Mouse (Mus musculus): ENCODE data around the gene Tyw1.

The Tyw1 gene

DNA sequence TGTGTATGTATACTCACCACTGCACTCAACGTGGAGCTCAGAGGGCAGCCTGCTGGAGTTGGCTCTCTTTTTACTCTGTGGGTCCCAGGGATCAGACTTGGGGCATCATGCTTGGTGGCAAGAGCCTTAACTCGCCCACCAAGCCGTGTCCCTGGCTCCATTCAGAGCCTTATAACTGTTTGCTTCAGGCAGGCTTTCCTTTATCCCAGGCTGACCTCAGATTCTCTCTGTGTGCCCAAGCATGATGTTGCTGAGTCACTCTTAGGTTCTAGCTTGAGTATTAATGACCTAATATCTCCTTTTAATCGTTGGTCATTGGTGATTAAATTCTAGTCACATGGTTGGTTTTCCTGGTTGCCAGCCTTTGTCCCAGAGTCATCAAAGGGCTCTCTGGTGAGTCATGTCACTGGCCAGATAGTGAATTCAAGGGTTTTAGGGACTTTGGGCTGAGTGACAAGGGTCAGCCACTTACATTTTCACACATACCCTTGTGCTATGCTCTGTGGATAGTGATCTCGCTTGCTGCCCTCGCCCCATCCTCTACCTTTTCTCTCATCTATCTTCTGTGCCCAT lies 9.1 kb downstream of the Tyw1 start:
- DNase-seq (ENCODE audit: low read depth, low spot score): no peak

GRCm38 (mm10) chr5:130266651-130267050 lies 11.2 kb downstream of the Tyw1 start:
- no peak for DNase-seq (ENCODE audit: low read depth, low spot score)

- no peak for DNase-seq (ENCODE audit: low read depth, low spot score)
Observed at GRCm38 (mm10) chr5:130267316-130267715, 11.9 kb downstream of the Tyw1 start.

GRCm38 (mm10) chr5:130268976-130269375 lies 13.6 kb downstream of the Tyw1 start:
- no peak for DNase-seq (ENCODE audit: low read depth, low spot score)

DNA sequence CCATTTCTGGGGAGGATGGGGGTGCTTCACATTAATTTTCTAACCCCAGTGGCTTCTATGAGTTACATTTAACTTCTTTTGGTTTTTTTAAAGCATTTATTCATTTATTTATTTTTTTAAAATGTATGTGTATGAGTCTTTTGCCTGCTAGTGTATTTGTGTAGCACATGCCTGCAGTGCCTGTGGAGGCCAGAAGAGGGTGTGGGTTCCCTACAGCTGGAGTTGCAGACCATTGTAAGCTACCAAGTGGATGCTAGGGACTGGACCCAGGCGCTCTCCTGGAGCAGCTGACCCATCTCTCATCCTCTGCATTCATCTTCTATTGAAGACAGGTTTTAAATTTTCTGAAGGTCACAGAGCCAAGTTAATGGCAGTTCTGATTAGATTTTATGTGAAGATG lies 16.9 kb downstream of the Tyw1 start:
- DNase-seq (ENCODE audit: low read depth, low spot score): no peak

GRCm38 (mm10) chr5:130273046-130273445 lies 17.6 kb downstream of the Tyw1 start:
- no peak for DNase-seq (ENCODE audit: low read depth, low spot score)

GRCm38 (mm10) chr5:130275509-130275908 lies 20.1 kb downstream of the Tyw1 start:
- no peak for DNase-seq (ENCODE audit: low read depth, low spot score)

GRCm38 (mm10) chr5:130278011-130278472 lies 22.6 kb downstream of the Tyw1 start:
- DNase-seq (ENCODE audit: low read depth, low spot score): no peak

- DNase-seq (ENCODE audit: low read depth, low spot score): no peak
Observed at GRCm38 (mm10) chr5:130283079-130283732, 27.8 kb downstream of the Tyw1 start.

- no peak for DNase-seq (ENCODE audit: low read depth, low spot score)
Observed at GRCm38 (mm10) chr5:130288106-130288505, 32.7 kb downstream of the Tyw1 start.

DNA sequence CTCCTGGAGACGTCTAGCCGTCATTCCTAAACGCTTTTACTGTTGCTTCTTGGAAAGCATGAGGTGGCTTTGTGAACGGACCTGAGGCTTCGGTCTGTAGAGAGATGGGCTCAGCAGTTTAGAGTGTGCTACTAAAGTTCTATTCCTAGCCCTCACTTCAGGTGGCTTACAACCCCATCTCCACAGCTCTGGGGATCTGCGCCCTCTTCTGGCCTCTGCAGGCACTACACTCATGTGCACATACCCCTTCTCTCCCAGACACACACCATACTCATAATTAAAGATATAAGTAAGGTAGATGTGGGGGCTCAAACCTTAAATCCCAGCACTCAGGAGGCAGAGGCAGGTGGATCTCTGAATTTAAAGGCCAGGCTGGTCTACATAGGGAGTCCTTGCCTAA lies 34.8 kb downstream of the Tyw1 start:
- DNase-seq (ENCODE audit: low read depth, low spot score): no peak

DNA sequence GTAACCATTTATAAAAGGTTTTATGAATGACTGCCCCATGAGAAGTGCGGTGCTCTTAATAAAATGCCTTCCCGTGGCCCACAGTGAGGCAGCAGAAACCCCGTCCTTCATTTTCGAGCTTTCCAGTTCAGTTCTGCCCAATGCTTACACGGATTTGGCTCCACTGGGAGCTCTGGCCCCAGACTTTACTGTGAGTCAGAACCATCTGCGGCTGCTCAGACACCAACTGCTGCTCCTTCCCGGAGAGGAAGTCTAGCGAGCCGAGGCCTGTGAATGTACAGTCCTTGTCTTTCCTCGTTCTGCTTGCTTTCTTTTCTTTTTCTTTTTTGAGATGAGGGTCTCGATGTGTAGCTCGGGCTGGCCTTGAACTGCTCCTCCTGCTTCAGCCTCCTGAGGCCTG lies 35.4 kb downstream of the Tyw1 start:
- DNase-seq (ENCODE audit: low read depth, low spot score): no peak

GRCm38 (mm10) chr5:130292976-130293375 lies 37.6 kb downstream of the Tyw1 start:
- DNase-seq (ENCODE audit: low read depth, low spot score): no peak

DNA sequence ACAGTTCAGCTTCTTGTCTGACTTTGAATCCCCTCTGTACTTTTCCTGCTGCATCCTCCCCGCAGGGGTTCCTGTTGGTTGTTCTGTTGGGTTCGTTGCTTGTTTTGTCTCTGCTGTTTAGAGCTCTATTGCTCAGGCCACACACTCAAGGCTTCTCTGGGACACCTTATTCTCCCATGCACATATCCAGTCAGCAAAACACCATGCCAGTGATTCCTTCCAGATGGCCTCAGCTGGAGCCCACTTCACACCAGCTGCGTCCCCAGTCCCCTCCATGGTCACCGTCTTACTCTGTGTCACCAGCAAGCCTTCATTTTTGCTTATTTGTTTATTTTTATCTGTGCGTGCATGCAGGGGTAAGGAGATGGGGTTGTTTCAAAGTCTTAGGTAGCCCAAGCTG lies 38.5 kb downstream of the Tyw1 start:
- no peak for DNase-seq (ENCODE audit: low read depth, low spot score)

- no peak for DNase-seq (ENCODE audit: low read depth, low spot score)
Observed at GRCm38 (mm10) chr5:130294598-130294997, 39.2 kb downstream of the Tyw1 start.

GRCm38 (mm10) chr5:130296071-130296470 lies 40.7 kb downstream of the Tyw1 start:
- DNase-seq (ENCODE audit: low read depth, low spot score): no peak

GRCm38 (mm10) chr5:130298831-130299460 lies 43.5 kb downstream of the Tyw1 start:
- no peak for DNase-seq (ENCODE audit: low read depth, low spot score)

DNA sequence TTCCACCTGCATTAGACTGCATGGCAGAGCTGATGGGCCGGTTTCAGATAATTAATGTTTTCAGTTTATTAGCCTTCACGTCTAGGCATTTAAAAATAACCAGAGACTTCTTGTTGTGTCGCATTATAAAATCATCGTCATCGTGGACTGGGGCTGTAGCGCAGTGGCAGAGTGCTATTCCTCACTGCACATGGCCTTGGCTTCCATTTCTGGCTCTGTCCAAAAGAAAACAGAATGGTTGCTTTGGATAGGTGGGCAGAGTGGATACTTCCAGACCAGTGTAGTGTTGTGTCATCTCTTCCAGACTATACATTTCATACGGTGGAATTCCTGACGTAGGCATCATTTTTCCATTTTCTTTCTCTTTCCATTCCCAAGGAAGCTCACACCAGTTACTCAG lies 44.1 kb downstream of the Tyw1 start:
- DNase-seq (ENCODE audit: low read depth, low spot score): no peak

DNA sequence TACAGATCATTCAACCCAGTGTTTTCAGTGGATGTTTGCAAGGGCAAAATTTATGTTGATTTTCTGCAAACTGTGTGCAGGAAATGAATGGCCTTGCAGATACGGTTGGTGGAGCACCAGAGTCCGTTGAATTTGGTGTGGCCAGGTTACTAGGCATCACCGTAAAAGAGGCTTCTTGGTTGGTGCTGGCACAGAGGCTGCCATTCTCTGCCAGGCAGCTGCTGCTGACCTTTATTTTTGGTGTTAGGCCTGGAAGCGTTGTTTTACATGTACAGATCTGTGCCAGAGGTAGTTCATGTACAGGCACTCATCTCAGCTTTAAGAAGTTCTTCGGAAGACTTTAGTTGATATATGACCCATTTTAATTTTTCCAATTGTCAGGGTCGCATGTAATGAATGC lies 48.2 kb downstream of the Tyw1 start:
- no peak for DNase-seq (ENCODE audit: low read depth, low spot score)

DNA sequence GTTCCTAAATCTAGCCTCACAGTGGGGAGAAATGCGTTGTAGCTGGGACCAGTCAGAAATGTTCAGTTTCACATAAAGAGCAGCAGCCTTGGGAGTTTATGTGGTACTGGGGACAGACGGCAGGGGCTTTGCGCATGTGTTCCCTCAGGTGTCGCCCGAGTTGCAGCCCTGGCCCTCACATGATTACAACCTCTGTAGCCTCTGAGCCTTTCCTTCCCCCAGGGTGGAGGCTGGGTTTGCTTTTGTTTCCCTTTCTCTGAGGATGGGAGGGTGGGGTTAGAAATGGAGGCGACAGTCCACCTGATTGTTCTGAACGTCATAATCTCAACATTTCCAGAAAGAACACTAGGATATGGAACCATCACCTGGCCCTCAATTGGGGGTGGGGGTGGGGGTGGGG lies 52.5 kb downstream of the Tyw1 start:
- no peak for DNase-seq (ENCODE audit: low read depth, low spot score)

GRCm38 (mm10) chr5:130310077-130310476 lies 54.7 kb downstream of the Tyw1 start:
- DNase-seq (ENCODE audit: low read depth, low spot score): no peak

GRCm38 (mm10) chr5:130310827-130311226 lies 55.4 kb downstream of the Tyw1 start:
- no peak for DNase-seq (ENCODE audit: low read depth, low spot score)

DNA sequence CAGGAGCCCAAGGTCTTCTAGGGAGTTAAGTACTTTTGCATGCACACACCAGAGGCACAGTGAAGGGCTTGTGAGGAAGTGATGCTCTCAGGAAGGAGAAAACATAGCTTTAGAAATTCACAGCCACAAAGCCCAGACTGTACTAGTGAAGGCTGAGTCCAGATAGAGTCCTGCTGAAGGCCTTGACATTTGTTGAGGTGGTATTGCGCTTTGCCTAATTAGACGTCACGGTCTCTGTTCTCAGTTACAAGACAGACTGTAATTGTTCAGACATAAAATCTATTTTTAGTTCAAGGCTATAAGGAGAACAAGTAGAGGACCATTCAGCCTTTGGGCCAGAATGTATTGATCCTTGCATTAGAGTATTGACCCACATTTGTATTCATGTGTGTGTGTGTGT lies 58.1 kb downstream of the Tyw1 start:
- no peak for DNase-seq (ENCODE audit: low read depth, low spot score)
